Mouse (Mus musculus) left cerebral cortex, postnatal 25 days (tissue): ENCODE data around the gene Ric1. TPM values are rescaled to one million over a fixed set of nuclear protein-coding genes. Genes with fewer than 3 reads are reported as not detected.
A peak's percentile ranks its signal among the peaks of the same experiment; 100 is the strongest.
"Not testable (repeated sequence)": the region's sequence is repeated elsewhere in the genome, so short reads cannot be mapped to it uniquely, and the experiment has no call there.

Experiments used
- DNase-seq, 2 experiments: peaks; one replicate each; pipeline ENCODE4 v3.0.0; 2022; ENCODE audit warnings: low spot score in 2 of 2, mixed read lengths in 1 of 2
- intact Hi-C: fragments of 180-260 bp; cut with DNase I; formaldehyde crosslinking; loops from one replicate; pipeline ENCODE4 v1.15.1; 2025
- total RNA-seq, 2 experiments: library from RNA; stranded (reverse); gene quantifications; 2 replicates each; pipeline ENCODE4 v1.2.3; 2021

Gene Ric1
- total RNA-seq, 2 experiments from 2014 or later = 36.6 to 37.1 TPM

DNA sequence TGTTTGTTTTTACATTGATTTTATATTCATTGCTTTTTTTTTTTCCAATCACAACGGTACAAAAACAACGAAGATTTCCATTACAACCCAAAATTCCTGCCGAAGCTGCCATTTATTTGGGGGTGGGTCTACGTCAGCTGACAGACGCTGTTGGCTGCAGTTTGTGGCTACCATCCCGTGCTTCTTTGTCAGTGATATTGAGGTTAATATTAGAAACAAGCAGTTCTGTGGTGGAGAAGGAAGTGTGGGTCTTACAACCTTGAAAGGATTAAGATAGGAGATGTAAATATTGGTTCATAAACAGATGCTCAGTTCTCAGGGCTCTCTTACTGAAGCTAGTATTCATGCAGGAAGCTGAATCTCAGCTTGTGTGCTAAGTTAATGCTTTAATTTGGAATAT is 61.7 kb downstream of the Ric1 start:
- DNase-seq = no peak
- intact Hi-C loops = no loop called here

DNA sequence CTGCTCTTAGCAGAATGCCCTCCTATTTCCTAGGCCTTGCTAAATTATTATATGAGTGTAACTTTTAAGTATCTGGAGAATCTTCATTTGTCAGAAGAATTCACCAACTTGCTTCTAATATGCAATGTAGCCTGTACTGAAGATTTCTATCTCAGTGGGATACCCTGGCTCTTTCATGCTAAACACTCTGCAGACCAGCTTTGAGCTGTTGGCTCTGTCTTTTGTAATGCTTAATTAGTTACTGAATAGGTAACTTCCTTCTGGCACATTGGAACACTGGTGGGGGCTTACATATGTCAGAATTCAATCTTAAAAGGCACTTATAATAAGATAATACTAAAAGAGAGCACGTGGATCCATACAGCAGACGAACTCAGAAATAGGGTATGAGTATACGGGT is 71.7 kb downstream of the Ric1 start:
- DNase-seq, intact Hi-C loops: not testable (repeated sequence)

DNA sequence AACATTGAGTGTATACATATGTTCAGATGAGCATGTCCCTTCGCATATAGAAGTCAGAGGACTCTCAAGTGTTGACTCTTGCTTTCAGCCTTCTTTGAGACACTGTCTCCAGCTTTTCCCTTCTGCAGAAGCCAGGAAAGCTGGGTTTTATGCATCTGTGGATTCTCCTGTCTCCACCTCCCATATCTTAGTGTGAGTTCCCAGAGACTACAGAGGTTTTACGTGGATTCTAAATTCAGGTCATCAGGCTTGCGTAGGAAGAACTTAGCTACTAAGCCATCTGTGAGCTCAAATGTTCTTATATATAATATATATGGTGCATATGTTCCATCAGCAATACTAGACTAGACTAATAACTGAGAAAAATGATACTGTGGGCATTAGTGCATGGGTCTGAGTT is 74.2 kb downstream of the Ric1 start:
- intact Hi-C loops = no loop called here
- DNase-seq = peak in 1 of 2 experiments; percentile 65

DNA sequence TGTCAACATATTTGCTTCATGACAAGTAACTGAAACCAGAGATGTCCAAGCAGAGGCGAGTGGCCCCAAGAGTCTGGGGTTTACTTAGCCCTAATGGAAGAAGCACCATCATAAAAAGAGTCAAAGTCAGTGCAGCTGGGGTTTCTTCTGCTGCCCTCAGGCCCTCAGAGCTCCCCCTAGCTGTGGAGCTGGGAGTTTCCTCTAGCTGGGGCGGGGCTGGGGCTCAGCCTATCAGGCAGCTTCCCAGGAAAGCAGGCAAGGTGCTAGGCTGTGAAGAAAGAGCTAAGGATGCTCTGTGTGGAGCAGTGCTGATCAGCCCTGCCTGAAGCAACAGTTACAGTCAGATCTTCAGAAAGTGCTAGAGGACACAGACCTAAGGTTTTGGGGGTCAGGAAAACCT is 74.9 kb downstream of the Ric1 start:
- no peak for DNase-seq
- intact Hi-C loops = no loop called here

GRCm38 (mm10) chr19:29598981-29599380 is 76.9 kb downstream of the Ric1 start:
- no peak for DNase-seq
- intact Hi-C loops = no loop called here

DNA sequence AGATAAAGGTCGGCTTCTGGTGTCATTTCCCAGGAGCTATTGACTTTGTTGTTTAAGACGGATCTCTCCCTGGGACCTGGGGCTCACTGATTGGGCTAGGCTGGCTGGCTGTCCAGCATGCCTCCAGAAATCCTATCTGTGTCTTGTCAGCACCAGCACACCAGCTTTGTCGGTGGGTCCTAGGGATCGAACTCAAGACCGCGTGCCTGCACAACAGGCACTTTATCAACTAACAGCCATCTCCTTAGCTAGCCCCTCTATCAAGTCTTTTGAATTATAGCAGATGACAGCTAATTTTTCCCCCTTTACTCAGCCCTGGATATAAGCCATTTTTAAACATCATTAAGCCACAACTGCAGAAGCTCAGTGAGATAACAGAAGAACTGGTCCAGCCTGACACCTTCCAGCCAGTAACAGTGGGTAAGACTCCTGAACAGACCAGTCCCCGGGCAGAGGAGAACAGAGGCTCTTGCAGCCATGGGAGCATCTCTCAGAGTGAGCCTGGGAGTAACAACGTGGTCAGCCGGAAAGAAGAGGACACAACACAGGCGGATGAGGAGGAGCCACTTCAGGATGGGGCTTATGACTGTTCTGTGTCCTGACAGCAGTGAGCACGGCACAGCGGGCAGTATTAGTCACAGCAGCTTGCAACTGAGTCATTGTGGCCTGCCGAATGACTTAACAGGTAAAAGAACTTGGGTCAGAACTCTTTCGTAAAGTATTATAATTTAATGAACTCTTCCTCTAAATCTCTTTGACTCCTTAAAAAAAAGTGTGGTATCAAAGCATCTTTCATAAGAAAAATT is 81.7 kb downstream of the Ric1 start:
- no peak for DNase-seq
- intact Hi-C loops = no loop called here

- no peak for DNase-seq
- intact Hi-C loops = no loop called here
Measured at GRCm38 (mm10) chr19:29604653-29605052, 82.6 kb downstream of the Ric1 start.

DNA sequence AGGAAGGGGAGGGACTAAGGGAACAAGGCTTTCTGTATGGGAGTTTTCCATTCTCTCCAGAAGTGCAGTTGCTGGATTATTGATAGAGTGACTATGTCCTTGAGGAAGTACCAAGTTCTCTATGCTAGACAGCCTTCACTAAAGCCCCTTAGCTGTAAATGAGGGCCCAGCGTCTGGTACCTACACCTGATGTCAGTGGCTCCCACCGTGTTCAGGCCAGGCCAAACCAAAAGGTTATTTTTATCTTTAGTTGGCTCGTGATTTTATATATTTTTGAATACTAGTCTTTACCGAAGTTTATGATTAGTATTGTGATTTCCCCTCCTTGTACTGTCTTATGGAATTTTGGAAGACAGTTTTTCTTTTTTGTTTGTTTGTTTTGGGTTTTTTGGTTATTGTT is 85.4 kb downstream of the Ric1 start:
- intact Hi-C loops = no loop called here

GRCm38 (mm10) chr19:29608212-29608611 is 86.1 kb downstream of the Ric1 start:
- peak in 1 of 2 experiments; percentile 32 for DNase-seq
- intact Hi-C loops = no loop called here

More for the DNA sequence above, 85.4 kb downstream of the Ric1 start:
- DNase-seq = no peak

- DNase-seq = no peak
- intact Hi-C loops = no loop called here
Measured at GRCm38 (mm10) chr19:29610907-29611306, 88.8 kb downstream of the Ric1 start.

- DNase-seq = no peak
- intact Hi-C loops = no loop called here
Measured at GRCm38 (mm10) chr19:29612102-29612501, 90.0 kb downstream of the Ric1 start.

GRCm38 (mm10) chr19:29641055-29641454 is 119.0 kb downstream of the Ric1 start:
- intact Hi-C loops = no loop called here
- no peak for DNase-seq

GRCm38 (mm10) chr19:29641510-29641909 is 119.4 kb downstream of the Ric1 start:
- no peak for DNase-seq
- intact Hi-C loops = no loop called here

DNA sequence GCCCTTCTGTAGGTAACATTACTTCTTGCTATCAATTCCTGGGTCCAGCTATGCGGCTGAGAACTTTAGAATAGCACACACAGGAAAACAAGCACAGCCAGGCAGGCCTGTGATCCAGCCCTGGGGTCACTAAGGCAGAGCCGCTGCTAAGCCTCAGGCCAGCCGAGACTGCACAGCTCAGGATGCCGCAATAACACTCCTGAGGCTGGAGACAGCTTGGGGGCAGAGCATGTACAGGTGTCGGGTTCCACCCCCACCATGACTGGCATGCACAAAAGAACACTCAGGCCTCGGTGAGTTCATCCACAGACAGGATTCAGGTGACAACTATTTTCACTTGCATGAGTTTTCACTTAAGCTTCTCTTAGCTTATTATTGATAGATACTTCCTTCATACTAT is 120.1 kb downstream of the Ric1 start:
- intact Hi-C loops = no loop called here
- no peak for DNase-seq

- DNase-seq = no peak
- intact Hi-C loops = no loop called here
Measured at GRCm38 (mm10) chr19:29643194-29643922, 121.3 kb downstream of the Ric1 start.

GRCm38 (mm10) chr19:29644747-29645146 is 122.7 kb downstream of the Ric1 start:
- no peak for DNase-seq
- intact Hi-C loops = loop anchor here (5.0 kb wide), 1 partner anchor 168 kb away; the partner anchor contains the start of gene Ranbp6

DNA sequence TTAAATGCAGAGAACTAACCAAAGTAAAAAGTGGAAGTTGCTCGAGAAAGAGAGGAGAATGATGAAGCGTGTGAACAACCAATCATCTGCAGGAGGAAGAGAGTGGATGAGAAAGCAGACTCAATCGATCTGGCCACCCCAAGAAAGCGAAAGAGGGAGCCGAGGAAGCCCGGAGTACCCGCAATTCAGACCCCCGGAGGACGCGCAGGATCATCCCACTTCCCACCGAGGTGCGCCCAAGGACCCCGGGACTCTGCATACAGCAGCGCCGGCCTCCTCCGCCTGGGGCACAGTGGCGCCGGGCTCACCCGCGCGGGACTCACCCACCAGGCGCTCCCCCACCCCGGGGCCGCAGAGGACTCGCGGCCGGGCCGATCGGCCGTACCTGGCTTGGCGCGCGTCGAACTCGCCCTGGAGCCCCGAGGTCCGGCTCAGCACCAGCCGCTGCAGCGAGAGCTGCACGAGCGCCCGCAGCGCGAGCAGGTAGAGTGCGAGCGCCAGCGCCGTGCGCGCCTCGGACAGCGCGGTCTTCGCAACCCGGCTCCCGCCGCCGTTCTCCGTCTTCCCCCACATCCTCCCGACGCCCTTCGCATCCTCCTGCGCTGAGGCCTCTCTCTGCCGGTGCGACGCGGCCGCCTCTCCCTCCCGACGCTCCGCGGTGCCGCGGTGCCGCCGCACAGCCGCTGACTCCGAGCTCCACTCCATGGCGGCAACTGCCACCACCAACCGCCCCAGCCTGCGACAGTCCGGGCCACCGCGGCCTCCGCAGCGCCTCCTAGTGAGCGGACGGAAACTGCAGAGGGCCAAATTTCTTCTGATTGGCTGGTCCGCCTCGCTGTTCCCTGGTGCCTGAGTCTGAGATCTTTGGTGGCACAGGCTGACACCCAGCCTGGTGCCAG is 125.8 kb downstream of the Ric1 start, which contains the start of gene Ermp1:
Gene Ermp1, minus strand, starts transcription at position 765 of the 899 bp plus-strand sequence.
- intact Hi-C loops = loop anchor here (5.0 kb wide), 1 partner anchor 164 kb away; the partner anchor contains the start of gene Ranbp6
- DNase-seq = peak; percentile 97

DNA sequence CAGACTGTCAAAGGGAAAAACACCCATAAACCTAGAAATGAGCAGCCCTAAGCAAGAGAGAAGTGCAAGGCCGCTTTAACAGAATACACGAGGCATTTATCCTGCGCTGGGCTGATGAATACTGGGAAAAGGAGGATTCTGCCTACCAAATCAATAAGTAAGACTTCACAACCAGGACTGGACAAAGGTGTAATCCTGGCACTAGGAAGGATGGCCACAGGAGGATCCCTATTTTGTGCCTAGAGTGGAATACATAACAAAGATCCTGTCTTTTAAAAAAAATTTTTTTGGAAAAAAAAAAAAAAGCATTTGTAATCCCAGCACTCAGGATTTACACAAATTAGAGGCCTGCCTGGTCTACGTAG is 126.5 kb downstream of the Ric1 start:
- no peak for DNase-seq
- intact Hi-C loops = loop anchor here (5.0 kb wide), 1 partner anchor 164 kb away; the partner anchor contains the start of gene Ranbp6

- no peak for DNase-seq
- intact Hi-C loops = loop anchor here (5.0 kb wide), 1 partner anchor 163 kb away; the partner anchor contains the start of gene Ranbp6
Measured at GRCm38 (mm10) chr19:29649683-29650082, 127.6 kb downstream of the Ric1 start.
